Mouse (Mus musculus) small intestine, adult 2 months (tissue): ENCODE measurements around the gene Cdhr4.

ENCODE experiments used
- CTCF ChIP-seq: fragments of 200-500 bp; IDR thresholded peaks from 2 replicates; pipeline ENCODE4 v1.5.1; 2012; ENCODE audit warnings: low read depth, mild to moderate bottlenecking, control low read depth, inconsistent platforms, low read length, moderate library complexity, mixed read lengths; ENCODE audit not compliant: insufficient replicate concordance, insufficient read length; ENCODE audit errors: extremely low read depth
- POLR2A ChIP-seq: fragments of 200-500 bp; IDR thresholded peaks from 2 replicates; pipeline ENCODE4 v1.6.1; 2012; ENCODE audit warnings: low read depth, mild to moderate bottlenecking, control low read depth, inconsistent platforms, low read length, moderate library complexity

DNA sequence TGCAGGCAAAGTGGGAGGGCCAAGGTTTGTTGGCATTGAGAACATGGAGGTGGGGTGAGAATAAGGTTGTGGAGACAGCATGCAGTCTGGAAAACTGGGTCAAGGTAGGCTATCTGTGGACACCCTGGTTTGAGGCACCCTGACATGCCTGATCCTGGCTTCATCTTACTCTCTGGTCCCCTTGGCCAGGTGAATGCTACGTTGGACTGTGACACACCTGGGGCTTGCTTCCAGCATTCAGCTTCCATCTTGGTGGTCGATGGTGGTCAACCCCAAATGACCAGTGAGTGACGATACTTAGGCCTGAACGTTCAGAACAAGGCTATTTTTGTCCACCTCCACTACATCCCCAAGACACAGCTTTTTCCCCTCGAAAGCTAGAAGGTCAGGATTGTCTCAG is 3.8 kb downstream of the Cdhr4 start, which contains the start of gene Gm20662:
- TF ChIP-seq CTCF (no peak), POLR2A (no peak)
